Mouse (Mus musculus) limb, embryonic 10.5 days (tissue): ENCODE measurements around the gene Kcna7. TPM values are rescaled to one million over a fixed set of nuclear protein-coding genes. Genes with fewer than 3 reads are reported as not detected.

Experiments used
- microRNA-seq: library from miRNA; unstranded; fragments of <30 nt; microRNA quantifications from one replicate; pipeline ENCODE4, GENCODE M21; 2017
- polyA plus RNA-seq: library from polyadenylated mRNA; unstranded; fragments of >200 nt; fragmentation: Nextera tagmentation; extraction: Ambion mirVana; gene quantifications from 2 replicates; pipeline ENCODE4 v1.2.1, GENCODE M21; 2016

Kcna7 gene
- polyA plus RNA-seq, 1 experiment from 2014 or later, result 0.06 TPM

Small RNA genes lying within 50 kb of the gene (microRNA-seq; reads per million reads assigned to microRNA genes)
- not detected for gene Gm22133

Other genes starting within 250 kb of the Kcna7 start
- gene Slc17a7, start 241.7 kb upstream of the Kcna7 start, polyA plus RNA-seq, result 0.06 TPM in 1 of 2 replicates, not detected in the other
- gene Gfy, start 226.1 kb upstream of the Kcna7 start, polyA plus RNA-seq, result not detected in 2 replicates
- gene Pth2, start 224.7 kb upstream of the Kcna7 start, polyA plus RNA-seq, result not detected in 2 replicates
- 0.45 and 0.68 TPM in 2 replicates for gene Ccdc155, start 200.8 kb upstream of the Kcna7 start, polyA plus RNA-seq
- 0.21 and 0.41 TPM in 2 replicates for gene Dkkl1, start 193.5 kb upstream of the Kcna7 start, polyA plus RNA-seq
- gene Tead2, start 189.9 kb upstream of the Kcna7 start, polyA plus RNA-seq, result 435 and 481 TPM in 2 replicates
- gene Cd37, start 166.5 kb upstream of the Kcna7 start, polyA plus RNA-seq, result 1.1 and 1.2 TPM in 2 replicates
- gene Slc6a16, start 164.6 kb upstream of the Kcna7 start, polyA plus RNA-seq, result 0.24 and 0.49 TPM in 2 replicates
- not detected in 2 replicates for gene Slc6a21, start 128.1 kb upstream of the Kcna7 start, polyA plus RNA-seq
- gene Trpm4, start 71.9 kb upstream of the Kcna7 start, polyA plus RNA-seq, result 5.2 and 8.4 TPM in 2 replicates
- 0.24 and 0.39 TPM in 2 replicates for gene Hrc, start 70.4 kb upstream of the Kcna7 start, polyA plus RNA-seq
- 2.4 and 5.3 TPM in 2 replicates for gene Ppfia3, start 38.6 kb upstream of the Kcna7 start, polyA plus RNA-seq
- gene Lin7b, start 35.1 kb upstream of the Kcna7 start, polyA plus RNA-seq, result 0.40 and 0.64 TPM in 2 replicates
- gene Snrnp70, start 9.9 kb upstream of the Kcna7 start, polyA plus RNA-seq, result 305 and 308 TPM in 2 replicates
- gene Ntf5, start 8.0 kb downstream of the Kcna7 start, polyA plus RNA-seq, result 2.1 and 2.2 TPM in 2 replicates
- gene Lhb, start 15.2 kb downstream of the Kcna7 start, polyA plus RNA-seq, result not detected in 2 replicates
- 42.6 and 44.9 TPM in 2 replicates for gene Gys1, start 29.2 kb downstream of the Kcna7 start, polyA plus RNA-seq
- gene Ruvbl2, start 32.4 kb downstream of the Kcna7 start, polyA plus RNA-seq, result 228 and 283 TPM in 2 replicates
- 5,063 and 5,416 TPM in 2 replicates for gene Ftl1, start 54.2 kb downstream of the Kcna7 start, polyA plus RNA-seq
- gene Bax, start 61.2 kb downstream of the Kcna7 start, polyA plus RNA-seq, result 248 and 297 TPM in 2 replicates
- 1.8 and 2.2 TPM in 2 replicates for gene Tulp2, start 76.2 kb downstream of the Kcna7 start, polyA plus RNA-seq
- not detected in 2 replicates for gene Gm45808, start 81.2 kb downstream of the Kcna7 start, polyA plus RNA-seq
- gene Dhdh, start 83.2 kb downstream of the Kcna7 start, polyA plus RNA-seq, result 4.9 and 5.8 TPM in 2 replicates
- gene Nucb1, start 104.8 kb downstream of the Kcna7 start, polyA plus RNA-seq, result 116 and 125 TPM in 2 replicates
- gene Ppp1r15a, start 120.6 kb downstream of the Kcna7 start, polyA plus RNA-seq, result 22.4 and 25.7 TPM in 2 replicates
- gene Plekha4, start 120.7 kb downstream of the Kcna7 start, polyA plus RNA-seq, result 0.43 and 1.0 TPM in 2 replicates
- gene Hsd17b14, start 149.2 kb downstream of the Kcna7 start, polyA plus RNA-seq, result 1.0 and 1.1 TPM in 2 replicates
- gene Bcat2, start 164.5 kb downstream of the Kcna7 start, polyA plus RNA-seq, result 65.8 and 68.0 TPM in 2 replicates
- gene Fgf21, start 209.8 kb downstream of the Kcna7 start, polyA plus RNA-seq, result not detected in 2 replicates
- not detected in 2 replicates for gene Fut1, start 211.6 kb downstream of the Kcna7 start, polyA plus RNA-seq
- gene Izumo1, start 216.2 kb downstream of the Kcna7 start, polyA plus RNA-seq, result 0.24 TPM in 1 of 2 replicates, not detected in the other
- 8.0 and 8.3 TPM in 2 replicates for gene Rasip1, start 221.8 kb downstream of the Kcna7 start, polyA plus RNA-seq
- 2.2 and 3.2 TPM in 2 replicates for gene Mamstr, start 234.3 kb downstream of the Kcna7 start, polyA plus RNA-seq